Mouse (Mus musculus): ENCODE data around the gene Trpm6. TPM values are rescaled to one million over a fixed set of nuclear protein-coding genes. Genes with fewer than 3 reads are reported as not detected.

Gene Trpm6
- polyA plus RNA-seq, 1 experiment = not detected

DNA sequence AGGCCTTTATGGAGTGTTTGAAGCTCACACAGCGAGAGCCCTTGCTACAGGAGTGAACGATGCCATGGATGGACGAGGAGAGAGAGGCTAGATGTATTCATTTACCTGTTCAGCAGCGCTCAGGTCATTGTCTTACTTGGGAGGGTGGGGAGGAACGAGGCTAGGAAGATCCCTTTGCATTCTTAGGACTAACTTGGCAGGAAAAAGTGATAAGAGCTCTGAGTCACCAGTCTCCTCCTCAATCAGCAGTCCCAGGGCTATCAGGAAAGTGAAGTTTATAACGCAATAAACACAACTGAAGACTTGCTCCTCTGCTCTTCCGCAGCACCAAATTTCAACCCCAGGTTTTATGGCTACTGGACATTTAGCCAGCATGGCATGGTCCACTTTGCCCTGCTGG, 19.5 kb upstream of the Trpm6 start:
- H3K36me3 ChIP-seq (replicated peaks; ENCODE audit: low read length) = no peaks in the 10 kb centered on the region
- H3K27me3 ChIP-seq (replicated peaks) = peaks cover 2% of the 10 kb centered on the region
- H3K4me3 ChIP-seq (replicated peaks) = no peak overlapping the region
- H3K4me1 ChIP-seq = peaks cover 4% of the 10 kb centered on the region
- H3K9me3 ChIP-seq = no peaks in the 10 kb centered on the region
- TF ChIP-seq GATA1 (IDR thresholded peaks at IDR 0.05; ENCODE audit: borderline replicate concordance, low read length) (no peak), FLI1 (IDR thresholded peaks at IDR 0.05; ENCODE audit: low read length) (no peak)

- Histone ChIP-seq H3K9me3 (no peaks in the 10 kb centered on the region), H3K27me3 (replicated peaks) (peaks cover 2% of the 10 kb centered on the region), H3K4me1 (peaks cover 4% of the 10 kb centered on the region), H3K4me3 (replicated peaks) (no peak overlapping the region), H3K36me3 (replicated peaks; ENCODE audit: low read length) (no peaks in the 10 kb centered on the region)
- no peak for TF ChIP-seq GATA1 (IDR thresholded peaks at IDR 0.05; ENCODE audit: borderline replicate concordance, low read length)
- no peak for TF ChIP-seq FLI1 (IDR thresholded peaks at IDR 0.05; ENCODE audit: low read length)
These were observed 18.7 kb upstream of the Trpm6 start for GRCm38 (mm10) chr19:18731077-18731476.

DNA sequence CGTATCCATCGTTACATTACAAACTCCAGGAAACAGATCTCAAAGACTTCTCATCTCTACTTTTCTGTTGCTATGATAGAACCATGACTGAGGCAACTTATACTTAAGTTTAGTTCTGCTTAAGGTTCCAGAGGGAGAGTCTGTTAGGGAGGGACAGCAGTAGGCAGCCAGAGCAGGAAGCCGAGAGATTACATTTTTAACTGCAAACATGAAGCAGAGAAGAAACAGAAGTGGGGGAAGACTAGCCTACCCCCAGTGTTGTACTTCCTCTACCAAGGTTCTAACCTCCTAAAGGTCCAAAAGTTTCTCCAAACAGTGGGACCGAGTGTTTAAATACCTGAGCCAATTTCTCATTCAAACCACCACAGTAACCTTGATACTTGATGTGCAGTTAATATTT, 13.9 kb upstream of the Trpm6 start:
- peaks cover 2% of the 10 kb centered on the region for H3K27me3 ChIP-seq (replicated peaks)
- TF ChIP-seq FLI1 (IDR thresholded peaks at IDR 0.05; ENCODE audit: low read length) = no peak
- no peak for TF ChIP-seq GATA1 (IDR thresholded peaks at IDR 0.05; ENCODE audit: borderline replicate concordance, low read length)
- H3K4me1 ChIP-seq = no peaks in the 10 kb centered on the region
- no peaks in the 10 kb centered on the region for H3K9me3 ChIP-seq
- no peak overlapping the region for H3K4me3 ChIP-seq (replicated peaks)
- no peaks in the 10 kb centered on the region for H3K36me3 ChIP-seq (replicated peaks; ENCODE audit: low read length)

DNA sequence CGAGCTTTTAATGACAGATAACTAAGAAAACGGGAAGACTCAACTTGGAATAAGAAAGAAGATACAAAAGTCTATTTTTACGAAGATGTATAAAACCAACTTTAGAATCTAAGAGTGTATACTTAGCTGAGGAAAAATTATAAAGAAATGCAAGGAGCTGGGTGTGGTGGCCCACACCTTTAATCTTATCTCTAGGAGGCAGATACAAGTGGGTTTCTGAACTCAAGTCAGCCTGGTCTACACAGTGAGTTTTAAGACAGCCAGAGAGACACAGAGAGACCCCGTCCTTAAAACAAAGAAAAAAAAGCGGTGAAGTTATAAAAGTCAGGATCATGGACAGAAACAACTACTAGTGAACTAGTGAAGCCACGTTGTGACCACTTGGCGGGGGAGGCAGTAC, 10.6 kb upstream of the Trpm6 start:
- H3K4me3 ChIP-seq (replicated peaks) = no peak overlapping the region
- H3K27me3 ChIP-seq (replicated peaks) = peaks cover 4% of the 10 kb centered on the region
- TF ChIP-seq GATA1 (IDR thresholded peaks at IDR 0.05; ENCODE audit: borderline replicate concordance, low read length) = no peak
- TF ChIP-seq FLI1 (IDR thresholded peaks at IDR 0.05; ENCODE audit: low read length) = no peak
- no peaks in the 10 kb centered on the region for H3K4me1 ChIP-seq
- H3K36me3 ChIP-seq (replicated peaks; ENCODE audit: low read length) = no peaks in the 10 kb centered on the region
- no peaks in the 10 kb centered on the region for H3K9me3 ChIP-seq

- Histone ChIP-seq H3K9me3 (no peaks in the 10 kb centered on the region), H3K27me3 (replicated peaks) (peaks cover 6% of the 10 kb centered on the region), H3K4me3 (replicated peaks) (no peak overlapping the region), H3K4me1 (no peaks in the 10 kb centered on the region), H3K36me3 (replicated peaks; ENCODE audit: low read length) (no peaks in the 10 kb centered on the region)
- TF ChIP-seq FLI1 (IDR thresholded peaks at IDR 0.05; ENCODE audit: low read length) (no peak), GATA1 (IDR thresholded peaks at IDR 0.05; ENCODE audit: borderline replicate concordance, low read length) (no peak)
These were observed 5.8 kb upstream of the Trpm6 start for GRCm38 (mm10) chr19:18743946-18744345.

GRCm38 (mm10) chr19:18746576-18747340, 3.0 kb upstream of the Trpm6 start:
- H3K9me3 ChIP-seq = no peaks in the 10 kb centered on the region
- H3K36me3 ChIP-seq (replicated peaks; ENCODE audit: low read length) = no peaks in the 10 kb centered on the region
- no peak overlapping the region for H3K4me3 ChIP-seq (replicated peaks)
- peaks cover 22% of the 10 kb centered on the region for H3K27me3 ChIP-seq (replicated peaks)
- TF ChIP-seq GATA1 (IDR thresholded peaks at IDR 0.05; ENCODE audit: borderline replicate concordance, low read length) (no peak), FLI1 (IDR thresholded peaks at IDR 0.05; ENCODE audit: low read length) (no peak)
- peaks cover 5% of the 10 kb centered on the region; the same call in 1 of the 2 replicates for H3K4me1 ChIP-seq

DNA sequence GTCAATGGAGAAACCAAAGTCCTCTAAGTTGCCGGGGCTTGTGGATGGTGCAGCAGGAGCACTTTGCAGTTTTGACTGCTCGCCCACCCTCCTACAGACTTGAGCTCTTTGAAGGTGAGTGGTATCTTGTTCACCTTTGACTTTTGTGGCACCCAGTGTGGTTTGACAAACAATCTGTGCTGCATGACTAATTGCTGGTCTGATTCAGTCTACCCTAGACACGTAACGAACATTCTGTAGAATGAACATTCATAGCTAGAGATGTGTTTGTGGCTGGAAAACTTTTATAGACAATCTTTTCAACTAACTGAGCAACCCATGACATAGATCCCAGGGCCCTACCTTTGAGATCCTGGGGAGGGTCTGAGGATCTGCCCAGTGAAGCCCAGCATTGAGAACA, 2.4 kb upstream of the Trpm6 start:
- no peak for TF ChIP-seq GATA1 (IDR thresholded peaks at IDR 0.05; ENCODE audit: borderline replicate concordance, low read length)
- no peak for TF ChIP-seq FLI1 (IDR thresholded peaks at IDR 0.05; ENCODE audit: low read length)
- Histone ChIP-seq H3K9me3 (no peaks in the 10 kb centered on the region), H3K4me3 (replicated peaks) (no peak overlapping the region), H3K27me3 (replicated peaks) (peaks cover 22% of the 10 kb centered on the region), H3K4me1 (peaks cover 5% of the 10 kb centered on the region; the same call in 1 of the 2 replicates), H3K36me3 (replicated peaks; ENCODE audit: low read length) (no peaks in the 10 kb centered on the region)

GRCm38 (mm10) chr19:18757191-18757590, 7.4 kb downstream of the Trpm6 start:
- no peaks in the 10 kb centered on the region for H3K9me3 ChIP-seq
- TF ChIP-seq GATA1 (IDR thresholded peaks at IDR 0.05; ENCODE audit: borderline replicate concordance, low read length) (no peak), FLI1 (IDR thresholded peaks at IDR 0.05; ENCODE audit: low read length) (no peak)
- H3K4me3 ChIP-seq (replicated peaks) = no peak overlapping the region
- H3K36me3 ChIP-seq (replicated peaks; ENCODE audit: low read length) = no peaks in the 10 kb centered on the region
- H3K4me1 ChIP-seq = no peaks in the 10 kb centered on the region
- H3K27me3 ChIP-seq (replicated peaks) = peaks cover 2% of the 10 kb centered on the region

DNA sequence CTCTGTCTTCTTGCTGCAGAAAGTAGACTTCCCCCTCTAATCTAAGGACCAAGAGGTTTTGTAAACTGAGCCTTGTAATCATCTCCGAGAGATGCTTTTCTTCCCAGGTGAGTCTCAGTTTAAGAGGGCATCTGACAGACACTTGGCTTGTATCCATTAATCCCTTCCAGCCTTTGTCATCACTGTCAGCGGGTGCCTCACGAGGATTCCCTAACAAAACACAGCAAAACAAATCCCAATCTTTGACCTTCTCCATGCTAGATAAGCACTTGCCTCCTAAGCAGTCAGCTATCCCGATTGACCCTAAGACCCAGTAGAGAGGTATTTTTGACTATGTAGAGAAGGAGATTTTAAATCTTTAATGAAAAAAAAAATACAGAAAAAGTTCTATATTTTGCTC, 7.9 kb downstream of the Trpm6 start:
- no peaks in the 10 kb centered on the region for H3K36me3 ChIP-seq (replicated peaks; ENCODE audit: low read length)
- TF ChIP-seq GATA1 (IDR thresholded peaks at IDR 0.05; ENCODE audit: borderline replicate concordance, low read length) (no peak), FLI1 (IDR thresholded peaks at IDR 0.05; ENCODE audit: low read length) (no peak)
- H3K4me1 ChIP-seq = no peaks in the 10 kb centered on the region
- no peaks in the 10 kb centered on the region for H3K9me3 ChIP-seq
- peaks cover 2% of the 10 kb centered on the region for H3K27me3 ChIP-seq (replicated peaks)
- H3K4me3 ChIP-seq (replicated peaks) = no peak overlapping the region

DNA sequence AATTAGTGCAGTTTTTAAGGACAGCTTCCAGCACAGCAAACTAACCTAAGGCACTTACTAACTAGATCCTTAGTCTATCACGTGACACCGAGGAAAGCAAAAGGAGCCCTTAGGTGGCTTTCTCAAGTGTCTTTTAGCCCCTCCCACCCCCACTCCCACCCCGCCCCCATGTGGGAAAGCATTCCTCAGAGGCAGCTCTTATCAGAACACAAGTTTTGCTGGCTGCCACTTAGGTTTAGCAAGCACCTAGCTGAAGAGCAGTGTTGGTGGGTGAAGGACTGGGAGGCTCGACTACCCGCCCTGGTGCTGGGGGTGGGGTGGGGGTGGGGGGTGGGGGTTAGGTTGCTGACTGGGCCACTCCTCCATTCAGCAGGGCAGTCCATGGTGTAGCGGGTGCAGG, 8.5 kb downstream of the Trpm6 start:
- no peak overlapping the region for H3K4me3 ChIP-seq (replicated peaks)
- no peaks in the 10 kb centered on the region for H3K36me3 ChIP-seq (replicated peaks; ENCODE audit: low read length)
- no peaks in the 10 kb centered on the region for H3K4me1 ChIP-seq
- TF ChIP-seq GATA1 (IDR thresholded peaks at IDR 0.05; ENCODE audit: borderline replicate concordance, low read length) (no peak), FLI1 (IDR thresholded peaks at IDR 0.05; ENCODE audit: low read length) (no peak)
- H3K9me3 ChIP-seq = no peaks in the 10 kb centered on the region
- H3K27me3 ChIP-seq (replicated peaks) = no peaks in the 10 kb centered on the region

Measured in megakaryocyte, embryonic 14.5 days (primary cell).